Mouse (Mus musculus) heart, adult 8-10 months (tissue): ENCODE measurements around the gene Acd. TPM values are rescaled to one million over a fixed set of nuclear protein-coding genes. Genes with fewer than 3 reads are reported as not detected.

Source experiments
- DNase-seq: peaks from one replicate; pipeline ENCODE4 v3.0.0; 2022; ENCODE audit warnings: low spot score
- total RNA-seq, 4 experiments: library from RNA; stranded (reverse); gene quantifications; 2 replicates each; pipeline ENCODE4 v1.2.4; 2022

The Acd gene
- total RNA-seq, 4 experiments from 2014 or later, result 10.2 to 11.5 (median 10.5) TPM

DNA sequence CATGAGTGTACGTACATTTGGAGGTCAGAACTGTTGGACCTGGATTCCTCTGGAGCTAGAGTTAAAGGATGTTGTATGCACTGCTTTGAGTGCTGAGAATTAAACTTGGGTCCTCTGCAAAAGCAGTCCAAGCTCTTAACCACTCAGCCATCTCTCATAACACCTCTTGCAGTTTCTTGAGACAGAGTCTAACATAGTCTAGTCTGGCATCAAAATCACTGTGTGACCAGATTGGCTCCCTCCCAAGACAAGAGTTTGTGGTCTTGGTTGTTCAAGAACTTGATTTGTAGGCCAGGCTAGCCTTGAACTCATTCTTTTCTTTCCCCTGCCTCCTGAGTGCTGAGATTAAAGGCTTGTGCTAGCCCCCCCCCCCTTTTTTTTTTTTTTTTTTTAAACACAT lies 52.0 kb downstream of the Acd start:
- no peak for DNase-seq

Other genes with a start within 250 kb of the Acd start
- 10 to 100 TPM; 25.8 to 42.5 (median 34.9) TPM for gene Tppp3, start 229.6 kb downstream of the Acd start, total RNA-seq
- 10 to 100 TPM; 13.0 to 15.3 (median 13.5) TPM for gene Zdhhc1, start 204.2 kb downstream of the Acd start, total RNA-seq
- gene Hsd11b2, start 182.3 kb downstream of the Acd start, total RNA-seq, result under 1 TPM in 1 of 4 experiments, not detected in 3; 0.22 TPM
- 10 to 100 TPM; 41.6 to 53.8 (median 51.7) TPM for gene Atp6v0d1, start 135.1 kb downstream of the Acd start, total RNA-seq
- gene Ripor1, start 95.8 kb downstream of the Acd start, total RNA-seq, result 10 to 100 TPM; 45.5 to 50.0 (median 47.4) TPM
- 10 to 100 TPM; 37.4 to 46.3 (median 40.7) TPM for gene Ctcf, start 64.5 kb downstream of the Acd start, total RNA-seq
- not detected for gene Agrp, start 63.7 kb downstream of the Acd start, total RNA-seq
- under 1 TPM; 0.13 to 0.22 (median 0.14) TPM for gene Carmil2, start 14.8 kb downstream of the Acd start, total RNA-seq
- gene Pard6a, start within 50 bp of the Acd start, total RNA-seq, result 1 to 10 TPM; 5.9 to 8.1 (median 7.0) TPM
- not detected for gene 4933405L10Rik, start 6.6 kb upstream of the Acd start, total RNA-seq
- 1 to 10 TPM; 1.2 to 2.7 (median 2.3) TPM for gene Enkd1, start 7.1 kb upstream of the Acd start, total RNA-seq
- gene Gfod2, start 57.6 kb upstream of the Acd start, total RNA-seq, result 1 to 10 TPM; 2.8 to 3.9 (median 3.5) TPM
- gene Ranbp10, start 126.2 kb upstream of the Acd start, total RNA-seq, result 10 to 100 TPM; 17.4 to 20.0 (median 18.7) TPM
- not detected for gene Tsnaxip1, start 126.6 kb upstream of the Acd start, total RNA-seq
- gene Cenpt, start 152.2 kb upstream of the Acd start, total RNA-seq, result 1 to 10 TPM; 2.0 to 2.6 (median 2.5) TPM
- 10 to 100 TPM; 26.4 to 30.7 (median 28.0) TPM for gene Thap11, start 154.0 kb upstream of the Acd start, total RNA-seq
- gene Nutf2, start 159.5 kb upstream of the Acd start, total RNA-seq, result 10 to 100 TPM; 16.4 to 44.3 (median 30.6) TPM
- 10 to 100 TPM; 23.6 to 25.6 (median 24.2) TPM for gene Edc4, start 179.8 kb upstream of the Acd start, total RNA-seq
- gene Nrn1l, start 192.5 kb upstream of the Acd start, total RNA-seq, result 1 to 10 TPM in 1 of 4 experiments, under 1 TPM in 3; 0.49 to 1.1 (median 0.85) TPM
- 10 to 100 TPM; 15.6 to 19.2 (median 18.1) TPM for gene Pskh1, start 199.3 kb upstream of the Acd start, total RNA-seq
- gene Ctrl, start 232.8 kb upstream of the Acd start, total RNA-seq, result under 1 TPM in 1 of 4 experiments, not detected in 3; 0.44 TPM
- 10 to 100 TPM; 54.6 to 72.9 (median 62.2) TPM for gene Psmb10, start 237.3 kb upstream of the Acd start, total RNA-seq
- 1 to 10 TPM in 1 of 4 experiments, under 1 TPM in 3; 0.34 to 1.7 (median 0.57) TPM for gene Lcat, start 242.3 kb upstream of the Acd start, total RNA-seq